Mouse (Mus musculus) ES-E14 (cell line): ENCODE measurements around the gene Lmx1a. TPM values are rescaled to one million over a fixed set of nuclear protein-coding genes. Genes with fewer than 3 reads are reported as not detected.

Source experiments
- DNase-seq: peaks from one replicate; pipeline ENCODE4 v3.0.0-alpha.2; 2013; ENCODE audit warnings: low read depth, low spot score
- H3K27ac ChIP-seq: 2 replicates; pipeline ENCODE4 v1.5.1; 2012; ENCODE audit warnings: low read depth, mild to moderate bottlenecking, low read length, moderate library complexity, mixed read lengths; ENCODE audit not compliant: poor library complexity, insufficient read depth, severe bottlenecking
- H3K36me3 ChIP-seq: 2 replicates; pipeline ENCODE4 v1.6.1; 2012; ENCODE audit warnings: mild to moderate bottlenecking, low read length, moderate library complexity, mixed read lengths; ENCODE audit not compliant: control insufficient read depth, poor library complexity, insufficient read depth, severe bottlenecking
- H3K4me1 ChIP-seq, 2 experiments: fragments of 150-350 bp in 1 of 2; sonication (generic) in 1 of 2; 2 replicates each; pipeline ENCODE4 v1.6.1; 2012; ENCODE audit warnings: low read length in 2 of 2, mild to moderate bottlenecking in 1 of 2, mixed read lengths in 1 of 2; ENCODE audit not compliant: control insufficient read depth in 2 of 2, insufficient read depth in 2 of 2, poor library complexity in 1 of 2
- H3K4me3 ChIP-seq, 2 experiments: fragments of 150-350 bp in 1 of 2; sonication (generic) in 1 of 2; 2 replicates each; pipeline ENCODE4 v1.5.1; 2012; ENCODE audit warnings: low read length in 2 of 2, low read depth in 1 of 2, mild to moderate bottlenecking in 1 of 2, mixed read lengths in 1 of 2; ENCODE audit not compliant: insufficient read depth in 1 of 2, poor library complexity in 1 of 2, severe bottlenecking in 1 of 2
- H3K9ac ChIP-seq: 2 replicates; pipeline ENCODE4 v1.6.1; 2012; ENCODE audit warnings: low read depth, mild to moderate bottlenecking, low read length, mixed read lengths; ENCODE audit not compliant: poor library complexity, insufficient read depth, severe bottlenecking
- H3K9me3 ChIP-seq: fragments of 150-350 bp; sonication (generic); 2 replicates; pipeline ENCODE4 v1.6.1; 2012; ENCODE audit warnings: low read depth, mild to moderate bottlenecking, low read length; ENCODE audit not compliant: control insufficient read depth, insufficient read depth
- CHD2 ChIP-seq: IDR thresholded peaks from 2 replicates; pipeline ENCODE4 v1.6.1; 2014; ENCODE audit warnings: mild to moderate bottlenecking, low read depth, low read length, inconsistent platforms
- HCFC1 ChIP-seq: IDR thresholded peaks from 2 replicates; pipeline ENCODE4 v1.6.1; 2012; ENCODE audit warnings: low read length, inconsistent platforms, borderline replicate concordance; ENCODE audit not compliant: insufficient read depth
- MAFK ChIP-seq: IDR thresholded peaks from 2 replicates; pipeline ENCODE4 v1.6.1; 2014; ENCODE audit warnings: mild to moderate bottlenecking, low read depth, low read length, inconsistent platforms; ENCODE audit not compliant: insufficient read depth
- ZC3H11A ChIP-seq: IDR thresholded peaks from 2 replicates; pipeline ENCODE4 v1.6.1; 2012; ENCODE audit warnings: low read depth, mild to moderate bottlenecking, inconsistent platforms, low read length, borderline replicate concordance
- ZNF384 ChIP-seq: IDR thresholded peaks from 2 replicates; pipeline ENCODE4 v1.6.1; 2012; ENCODE audit warnings: low read depth, low read length, inconsistent platforms
- in situ Hi-C, 2 experiments: fragments of 600-800 bp; cut with MboI; formaldehyde crosslinking; loops; one replicate each; pipeline ENCODE4 v1.15.1; 2025; ENCODE audit warnings: low sequenced_read_pairs in 2 of 2, inconsistent platforms in 1 of 2; ENCODE audit not compliant: unreplicated experiment in 2 of 2
- total RNA-seq: library from RNA; depleted of rRNA; stranded (reverse); fragments of 300-350 nt; gene quantifications from 2 replicates; pipeline ENCODE4 v1.2.3, GENCODE M21; 2012

Lmx1a gene
- total RNA-seq, 1 experiment, result 1.4 TPM

DNA sequence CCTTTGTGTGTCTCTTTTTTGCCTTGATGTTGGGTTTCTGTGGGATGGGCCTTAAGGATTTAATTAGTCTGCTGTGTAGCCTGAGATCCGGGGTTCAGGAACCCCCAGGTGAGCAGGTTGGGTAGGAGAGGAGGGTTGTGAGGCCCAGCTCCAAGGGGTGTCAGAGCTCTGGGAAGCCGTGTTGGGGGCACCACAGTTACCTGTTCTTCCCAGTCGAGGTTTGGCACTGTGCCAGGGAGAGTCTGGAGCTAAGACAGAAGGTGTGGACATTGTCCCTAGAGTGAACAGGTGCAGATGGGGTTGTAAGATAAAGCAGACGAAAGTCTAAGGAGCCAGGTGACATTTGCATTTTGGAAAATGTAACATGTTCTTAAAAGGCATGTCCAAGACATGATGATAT is 112.9 kb downstream of the Lmx1a start:
- TF ChIP-seq ZC3H11A (no peak), HCFC1 (no peak), CHD2 (no peak), MAFK (no peak), ZNF384 (no peak)
- peaks cover 0 to 2% of the 10 kb centered on the region in 2 experiments; a peak in 1 of 4 replicates for H3K4me1 ChIP-seq
- H3K9ac ChIP-seq, result no peak overlapping the region
- H3K4me3 ChIP-seq, result no peak overlapping the region
- no peaks in the 10 kb centered on the region for H3K36me3 ChIP-seq
- no peaks in the 10 kb centered on the region for H3K9me3 ChIP-seq
- no peak overlapping the region for H3K27ac ChIP-seq
- no peak for DNase-seq
- in situ Hi-C loops, result no loop called here

DNA sequence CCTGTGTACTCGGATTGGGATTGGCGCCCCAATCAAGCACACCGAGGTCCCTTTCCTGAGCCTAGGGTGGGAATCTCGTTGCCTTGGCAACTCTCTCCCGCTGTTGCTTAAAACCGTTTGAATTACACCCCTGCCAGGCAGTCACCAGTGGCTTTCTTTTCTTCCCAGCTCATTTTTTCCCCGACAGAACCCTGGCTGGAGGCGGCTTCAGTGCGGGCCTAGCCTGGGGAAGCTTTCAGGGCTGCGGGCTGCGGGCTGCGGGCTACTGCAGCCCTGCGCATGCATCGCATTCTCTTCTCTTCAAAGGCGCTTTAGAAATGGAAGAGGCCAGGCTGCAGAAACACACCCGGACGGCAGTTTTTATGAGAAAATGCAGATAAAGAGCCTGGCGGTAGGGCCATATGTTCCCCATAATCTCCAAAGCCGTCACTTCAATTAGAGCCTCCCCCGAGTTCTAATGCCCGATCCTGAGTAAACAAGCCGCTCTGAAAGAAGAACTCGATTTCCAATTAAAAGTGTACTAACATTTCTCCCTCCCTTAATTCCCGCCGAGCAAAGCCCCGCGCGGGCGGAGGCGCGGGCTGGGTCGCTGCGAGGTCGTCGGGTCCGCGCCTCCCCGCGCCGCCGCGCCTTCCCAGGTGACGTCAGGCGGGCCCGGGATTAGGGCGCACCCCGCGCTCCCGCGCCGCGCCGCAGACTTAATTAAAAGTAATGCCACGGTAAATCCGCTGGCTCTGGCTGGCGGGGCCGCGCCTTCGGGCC is 113.7 kb downstream of the Lmx1a start:
- H3K9me3 ChIP-seq, result no peaks in the 10 kb centered on the region
- no peak overlapping the region for H3K27ac ChIP-seq
- peak overlapping the region; percentile 61 to 67 for H3K4me3 ChIP-seq
- H3K4me1 ChIP-seq, result peaks cover 0 to 2% of the 10 kb centered on the region in 2 experiments; a peak in 1 of 4 replicates
- in situ Hi-C loops, result no loop called here
- H3K9ac ChIP-seq, result peak overlapping the region; percentile 55
- no peak for DNase-seq
- TF ChIP-seq ZC3H11A, result no peak
- TF ChIP-seq ZNF384, result no peak
- no peak for TF ChIP-seq HCFC1
- TF ChIP-seq MAFK, result no peak
- TF ChIP-seq CHD2, result no peak
- no peaks in the 10 kb centered on the region for H3K36me3 ChIP-seq

DNA sequence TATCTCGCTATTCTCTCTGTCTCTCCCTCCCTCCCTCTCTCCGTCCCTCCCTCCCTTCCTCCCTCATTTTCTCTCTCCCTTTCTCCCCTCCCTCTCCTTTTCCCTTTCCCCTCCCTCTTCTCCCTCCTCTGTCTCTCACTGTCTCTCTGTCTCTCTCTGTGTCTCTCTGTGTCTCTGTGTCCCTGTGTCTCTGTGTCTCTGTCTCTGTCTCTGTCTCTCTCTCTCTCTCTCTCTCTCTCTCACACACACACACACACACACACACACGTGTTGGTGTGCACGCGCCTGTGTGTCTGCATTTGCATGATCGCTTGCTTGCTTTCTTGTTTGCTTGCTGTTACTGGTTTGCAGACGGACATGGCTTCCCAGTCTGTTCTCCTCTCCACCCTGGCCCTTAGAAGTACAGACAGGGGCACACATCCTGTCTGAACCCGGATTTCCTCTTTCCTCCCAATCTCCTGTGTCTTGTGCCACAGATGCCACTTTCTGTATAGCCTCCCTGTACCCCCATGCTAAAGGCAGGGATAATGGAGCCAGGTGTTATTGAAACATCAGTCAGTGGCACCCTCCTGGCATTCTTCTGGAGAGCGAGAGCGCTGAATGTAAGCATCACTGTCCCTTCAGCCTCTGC is 114.4 kb downstream of the Lmx1a start:
- DNase-seq, result no peak
- peak overlapping the region; percentile 61 to 67; a peak in 3 of 4 replicates for H3K4me3 ChIP-seq
- TF ChIP-seq HCFC1, result no peak
- TF ChIP-seq MAFK, result no peak
- TF ChIP-seq ZNF384, result no peak
- TF ChIP-seq ZC3H11A, result no peak
- TF ChIP-seq CHD2, result no peak
- in situ Hi-C loops, result no loop called here
- no peaks in the 10 kb centered on the region for H3K36me3 ChIP-seq
- H3K9me3 ChIP-seq, result no peaks in the 10 kb centered on the region
- H3K9ac ChIP-seq, result no peak overlapping the region
- no peak overlapping the region for H3K27ac ChIP-seq
- peaks cover 0 to 2% of the 10 kb centered on the region in 2 experiments; a peak in 1 of 4 replicates for H3K4me1 ChIP-seq

DNA sequence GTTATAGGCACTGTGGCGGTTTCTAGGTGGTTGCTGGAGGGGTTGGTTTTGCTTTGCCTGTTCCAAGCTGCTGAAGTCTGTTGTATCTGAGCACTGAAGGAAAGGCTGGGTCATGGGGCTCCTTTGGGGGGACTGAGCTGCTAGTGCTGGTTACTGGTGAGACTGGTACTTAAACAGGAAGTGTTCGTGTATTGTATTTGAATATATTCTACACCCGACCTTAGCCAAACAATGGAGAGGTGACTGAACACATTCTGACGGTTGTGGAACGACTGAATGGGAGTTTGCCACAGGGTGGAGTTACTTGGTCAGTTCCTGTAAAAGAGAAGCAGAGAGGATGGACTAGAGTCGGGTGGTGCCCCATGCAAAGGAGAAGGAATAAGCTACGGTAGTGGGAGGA is 115.8 kb downstream of the Lmx1a start:
- TF ChIP-seq ZNF384 (no peak), ZC3H11A (no peak), HCFC1 (no peak), MAFK (no peak)
- Histone ChIP-seq H3K4me1 (peaks cover 0 to 2% of the 10 kb centered on the region in 2 experiments; a peak in 1 of 4 replicates), H3K9ac (no peak overlapping the region), H3K4me3 (no peak overlapping the region), H3K9me3 (no peaks in the 10 kb centered on the region), H3K36me3 (no peaks in the 10 kb centered on the region), H3K27ac (no peak overlapping the region)
- no peak for DNase-seq
- in situ Hi-C loops, result no loop called here
